Mouse (Mus musculus): ENCODE results near the gene Osbp. TPM values are rescaled to one million over a fixed set of nuclear protein-coding genes. Genes with fewer than 3 reads are reported as not detected.
"Not testable (repeated sequence)": the region's sequence is repeated elsewhere in the genome, so short reads cannot be mapped to it uniquely, and the experiment has no call there.

Gene Osbp
- polyA plus RNA-seq, 1 experiment from 2014 or later, result 3.8 TPM

- Histone ChIP-seq H3K9me3 (ENCODE audit: control insufficient read depth, low read length) (no peaks in the 10 kb centered on the region), H3K27me3 (replicated peaks; ENCODE audit: control insufficient read depth, insufficient read depth, low read length) (no peaks in the 10 kb centered on the region), H3K4me2 (ENCODE audit: low read depth, low read length) (no peak overlapping the region), H3K9ac (ENCODE audit: low read depth, low read length) (no peak overlapping the region), H3K27ac (ENCODE audit: low read length) (no peak overlapping the region), H3K4me3 (ENCODE audit: low read length) (no peak overlapping the region), H3K36me3 (ENCODE audit: control insufficient read depth, insufficient read depth, low read length) (peaks cover 32% of the 10 kb centered on the region), H3K4me1 (ENCODE audit: control insufficient read depth, insufficient read depth, low read length) (no peaks in the 10 kb centered on the region)
- WGBS, result 73% methylated on average over 5 of the region's 5 CpGs
- peak; percentile 64 for ATAC-seq
These were observed 11.6 kb downstream of the Osbp start for GRCm38 (mm10) chr19:11977363-11977762.

DNA sequence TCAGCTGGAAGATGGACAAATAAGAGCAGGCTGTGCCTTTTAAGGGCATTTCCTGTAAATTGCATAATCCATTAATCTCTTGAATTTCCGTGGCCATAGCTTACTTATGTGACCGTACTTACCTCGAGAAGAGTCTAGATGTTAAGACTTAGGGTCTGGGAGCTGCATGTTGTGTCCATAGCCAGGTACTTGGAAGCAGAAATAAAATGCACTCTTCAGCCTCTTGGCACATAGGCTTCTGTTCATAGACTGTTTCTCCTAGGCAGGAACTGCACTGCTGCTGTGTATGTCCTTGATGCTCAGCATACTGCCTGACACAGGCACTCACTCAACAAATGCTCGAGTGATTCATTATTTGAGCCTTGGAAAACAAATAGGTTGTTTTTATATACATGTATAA, 14.7 kb downstream of the Osbp start:
- Histone ChIP-seq H3K36me3 (ENCODE audit: control insufficient read depth, insufficient read depth, low read length) (peaks cover 32% of the 10 kb centered on the region), H3K27ac (ENCODE audit: low read length) (no peak overlapping the region), H3K4me1 (ENCODE audit: control insufficient read depth, insufficient read depth, low read length) (no peaks in the 10 kb centered on the region), H3K4me3 (ENCODE audit: low read length) (no peak overlapping the region), H3K9ac (ENCODE audit: low read depth, low read length) (no peak overlapping the region), H3K27me3 (replicated peaks; ENCODE audit: control insufficient read depth, insufficient read depth, low read length) (no peaks in the 10 kb centered on the region), H3K9me3 (ENCODE audit: control insufficient read depth, low read length) (no peaks in the 10 kb centered on the region), H3K4me2 (ENCODE audit: low read depth, low read length) (no peak overlapping the region)
- no peak for ATAC-seq
- 89% methylated on average over 4 of the region's 4 CpGs for WGBS

DNA sequence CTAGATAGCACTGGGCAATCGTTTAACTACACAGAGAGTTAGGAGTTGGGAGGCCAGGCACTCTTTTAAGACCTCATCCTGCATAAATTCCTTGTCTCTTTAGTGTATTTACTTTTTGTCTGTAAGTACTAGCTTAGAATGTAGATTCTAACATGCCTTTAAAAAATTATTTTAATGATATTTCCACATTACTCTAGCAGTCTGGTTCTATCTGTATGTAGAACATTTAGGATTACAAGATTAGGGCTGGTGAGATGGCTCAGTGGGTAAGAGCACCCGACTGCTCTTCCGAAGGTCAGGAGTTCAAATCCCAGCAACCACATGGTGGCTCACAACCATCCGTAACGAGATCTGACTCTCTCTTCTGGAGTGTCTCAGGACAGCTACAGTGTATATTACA, 18.9 kb downstream of the Osbp start:
- not testable (repeated sequence) for H3K9ac ChIP-seq (ENCODE audit: low read depth, low read length); H3K27me3 ChIP-seq (replicated peaks; ENCODE audit: control insufficient read depth, insufficient read depth, low read length); H3K27ac ChIP-seq (ENCODE audit: low read length); ATAC-seq; H3K4me3 ChIP-seq (ENCODE audit: low read length); H3K9me3 ChIP-seq (ENCODE audit: control insufficient read depth, low read length); H3K4me2 ChIP-seq (ENCODE audit: low read depth, low read length); H3K4me1 ChIP-seq (ENCODE audit: control insufficient read depth, insufficient read depth, low read length)
- peaks cover 26% of the 10 kb centered on the region for H3K36me3 ChIP-seq (ENCODE audit: control insufficient read depth, insufficient read depth, low read length)
- 75% methylated on average over 5 of the region's 5 CpGs for WGBS

DNA sequence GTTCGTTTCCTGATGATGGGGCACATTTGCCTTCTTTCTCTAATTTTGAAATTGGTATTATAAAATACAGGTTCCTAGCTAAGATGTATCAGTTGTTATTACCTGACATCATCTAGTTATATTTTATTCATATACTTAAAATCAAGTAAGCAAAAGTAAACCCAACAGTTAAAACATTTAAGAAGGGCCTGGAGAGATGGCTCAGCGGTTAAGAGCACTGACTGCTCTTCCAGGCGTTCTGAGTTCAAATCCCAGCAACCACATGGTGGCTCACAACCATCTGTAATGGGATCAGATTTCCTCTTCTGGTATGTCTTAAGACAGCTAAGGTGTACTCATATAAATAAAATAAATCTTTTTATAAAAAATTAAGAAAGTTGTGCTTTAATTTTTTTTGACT, 22.1 kb downstream of the Osbp start:
- H3K27ac ChIP-seq (ENCODE audit: low read length), result no peak overlapping the region
- H3K4me1 ChIP-seq (ENCODE audit: control insufficient read depth, insufficient read depth, low read length), result no peaks in the 10 kb centered on the region
- no peaks in the 10 kb centered on the region for H3K9me3 ChIP-seq (ENCODE audit: control insufficient read depth, low read length)
- H3K27me3 ChIP-seq (replicated peaks; ENCODE audit: control insufficient read depth, insufficient read depth, low read length), result no peaks in the 10 kb centered on the region
- H3K4me2 ChIP-seq (ENCODE audit: low read depth, low read length), result no peak overlapping the region
- no peak for ATAC-seq
- 87% methylated on average over 3 of the region's 3 CpGs for WGBS
- peaks cover 21% of the 10 kb centered on the region for H3K36me3 ChIP-seq (ENCODE audit: control insufficient read depth, insufficient read depth, low read length)
- no peak overlapping the region for H3K4me3 ChIP-seq (ENCODE audit: low read length)
- H3K9ac ChIP-seq (ENCODE audit: low read depth, low read length), result no peak overlapping the region

DNA sequence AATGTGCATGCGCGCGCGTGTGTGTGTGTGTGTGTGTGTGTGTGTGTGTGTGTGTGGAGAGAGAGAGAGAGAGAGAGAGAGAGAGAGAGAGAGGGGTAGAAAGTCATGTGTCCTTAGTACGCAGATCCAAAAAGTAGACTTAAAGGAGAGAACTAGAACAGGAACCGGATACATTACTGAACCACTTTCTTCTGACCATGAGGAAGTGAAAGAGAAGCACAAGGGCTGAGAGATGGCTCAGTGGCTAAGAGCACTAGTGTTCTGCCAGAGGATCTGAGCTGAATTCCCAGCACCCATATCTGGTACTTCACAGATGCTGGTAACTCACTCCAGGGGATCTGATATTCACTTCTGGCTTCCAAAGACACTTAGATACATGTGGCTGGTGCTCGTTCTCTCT, 23.6 kb downstream of the Osbp start:
- ATAC-seq, result no peak
- Histone ChIP-seq H3K9ac (ENCODE audit: low read depth, low read length) (no peak overlapping the region), H3K9me3 (ENCODE audit: control insufficient read depth, low read length) (no peaks in the 10 kb centered on the region), H3K27ac (ENCODE audit: low read length) (no peak overlapping the region), H3K4me2 (ENCODE audit: low read depth, low read length) (no peak overlapping the region), H3K36me3 (ENCODE audit: control insufficient read depth, insufficient read depth, low read length) (peaks cover 16% of the 10 kb centered on the region; the same call in 1 of the 2 replicates), H3K4me3 (ENCODE audit: low read length) (no peak overlapping the region), H3K4me1 (ENCODE audit: control insufficient read depth, insufficient read depth, low read length) (no peaks in the 10 kb centered on the region), H3K27me3 (replicated peaks; ENCODE audit: control insufficient read depth, insufficient read depth, low read length) (no peaks in the 10 kb centered on the region)
- 98% methylated on average over 7 of the region's 7 CpGs for WGBS

- H3K36me3 ChIP-seq (ENCODE audit: control insufficient read depth, insufficient read depth, low read length), result peaks cover 21% of the 10 kb centered on the region; the same call in 1 of the 2 replicates
- H3K27ac ChIP-seq (ENCODE audit: low read length), result no peak overlapping the region; the same call in 1 of the 2 replicates
- H3K4me3 ChIP-seq (ENCODE audit: low read length), result no peak overlapping the region
- H3K4me2 ChIP-seq (ENCODE audit: low read depth, low read length), result no peak overlapping the region
- peaks cover 6% of the 10 kb centered on the region; the same call in 1 of the 2 replicates for H3K4me1 ChIP-seq (ENCODE audit: control insufficient read depth, insufficient read depth, low read length)
- 89% methylated on average over 9 of the region's 9 CpGs for WGBS
- no peaks in the 10 kb centered on the region for H3K9me3 ChIP-seq (ENCODE audit: control insufficient read depth, low read length)
- H3K27me3 ChIP-seq (replicated peaks; ENCODE audit: control insufficient read depth, insufficient read depth, low read length), result no peaks in the 10 kb centered on the region
- ATAC-seq, result no peak
- H3K9ac ChIP-seq (ENCODE audit: low read depth, low read length), result no peak overlapping the region
These were observed 26.3 kb downstream of the Osbp start for GRCm38 (mm10) chr19:11992034-11992433.

- no peak overlapping the region for H3K4me2 ChIP-seq (ENCODE audit: low read depth, low read length)
- peaks cover 6% of the 10 kb centered on the region; the same call in 1 of the 2 replicates for H3K4me1 ChIP-seq (ENCODE audit: control insufficient read depth, insufficient read depth, low read length)
- H3K27ac ChIP-seq (ENCODE audit: low read length), result no peak overlapping the region; the same call in 1 of the 2 replicates
- no peak overlapping the region for H3K4me3 ChIP-seq (ENCODE audit: low read length)
- 0 out of 2 replicates have a peak, but pooled peaks have one; percentile 40 for ATAC-seq
- WGBS, result 62% methylated on average over 10 of the region's 10 CpGs
- H3K9me3 ChIP-seq (ENCODE audit: control insufficient read depth, low read length), result no peaks in the 10 kb centered on the region
- H3K36me3 ChIP-seq (ENCODE audit: control insufficient read depth, insufficient read depth, low read length), result peaks cover 21% of the 10 kb centered on the region; the same call in 1 of the 2 replicates
- H3K27me3 ChIP-seq (replicated peaks; ENCODE audit: control insufficient read depth, insufficient read depth, low read length), result no peaks in the 10 kb centered on the region
- H3K9ac ChIP-seq (ENCODE audit: low read depth, low read length), result no peak overlapping the region
These were observed 26.8 kb downstream of the Osbp start for GRCm38 (mm10) chr19:11992441-11993029.

DNA sequence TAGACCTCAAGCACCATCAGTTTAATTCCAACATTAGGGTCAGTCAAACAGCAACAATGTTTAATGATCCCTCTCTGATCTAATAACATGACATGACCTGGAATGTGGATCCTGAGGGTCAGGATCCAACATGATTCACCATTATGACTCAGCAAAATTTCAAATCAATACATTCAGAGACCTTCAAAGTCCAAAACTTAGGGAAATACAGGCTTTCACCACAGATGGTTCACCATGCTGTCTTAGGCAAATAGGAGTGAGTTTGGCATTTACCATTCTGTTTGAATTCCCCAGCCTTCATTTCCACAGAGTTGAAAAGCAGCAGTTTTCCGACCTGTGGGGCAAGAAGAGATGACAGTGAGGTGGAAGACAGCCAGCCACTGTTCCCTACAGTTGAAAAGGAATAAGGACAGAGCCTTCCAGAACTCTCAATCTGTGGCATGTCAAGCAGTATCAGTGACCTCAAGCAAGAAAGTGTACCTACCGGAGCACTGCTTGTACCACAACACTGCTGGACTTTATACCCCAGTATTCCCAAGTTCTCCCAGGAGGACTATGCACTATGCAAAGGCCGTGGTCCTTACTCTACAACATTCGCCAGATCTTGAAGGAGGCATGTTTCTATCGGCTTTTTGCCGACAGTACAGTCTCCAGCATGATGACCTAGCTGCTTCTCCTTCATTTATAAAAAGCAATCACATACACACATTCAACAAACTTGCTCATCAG, 29.1 kb downstream of the Osbp start:
- Histone ChIP-seq H3K4me2 (ENCODE audit: low read depth, low read length) (no peak overlapping the region), H3K4me3 (ENCODE audit: low read length) (no peak overlapping the region), H3K36me3 (ENCODE audit: control insufficient read depth, insufficient read depth, low read length) (peaks cover 18% of the 10 kb centered on the region; the same call in 1 of the 2 replicates), H3K27me3 (replicated peaks; ENCODE audit: control insufficient read depth, insufficient read depth, low read length) (no peaks in the 10 kb centered on the region), H3K4me1 (ENCODE audit: control insufficient read depth, insufficient read depth, low read length) (peaks cover 6% of the 10 kb centered on the region; the same call in 1 of the 2 replicates), H3K9ac (ENCODE audit: low read depth, low read length) (no peak overlapping the region), H3K27ac (ENCODE audit: low read length) (peak overlapping the region; percentile 69; the same call in 1 of the 2 replicates), H3K9me3 (ENCODE audit: control insufficient read depth, low read length) (no peaks in the 10 kb centered on the region)
- 81% methylated on average over 6 of the region's 6 CpGs for WGBS
- peak; percentile 43 for ATAC-seq

DNA sequence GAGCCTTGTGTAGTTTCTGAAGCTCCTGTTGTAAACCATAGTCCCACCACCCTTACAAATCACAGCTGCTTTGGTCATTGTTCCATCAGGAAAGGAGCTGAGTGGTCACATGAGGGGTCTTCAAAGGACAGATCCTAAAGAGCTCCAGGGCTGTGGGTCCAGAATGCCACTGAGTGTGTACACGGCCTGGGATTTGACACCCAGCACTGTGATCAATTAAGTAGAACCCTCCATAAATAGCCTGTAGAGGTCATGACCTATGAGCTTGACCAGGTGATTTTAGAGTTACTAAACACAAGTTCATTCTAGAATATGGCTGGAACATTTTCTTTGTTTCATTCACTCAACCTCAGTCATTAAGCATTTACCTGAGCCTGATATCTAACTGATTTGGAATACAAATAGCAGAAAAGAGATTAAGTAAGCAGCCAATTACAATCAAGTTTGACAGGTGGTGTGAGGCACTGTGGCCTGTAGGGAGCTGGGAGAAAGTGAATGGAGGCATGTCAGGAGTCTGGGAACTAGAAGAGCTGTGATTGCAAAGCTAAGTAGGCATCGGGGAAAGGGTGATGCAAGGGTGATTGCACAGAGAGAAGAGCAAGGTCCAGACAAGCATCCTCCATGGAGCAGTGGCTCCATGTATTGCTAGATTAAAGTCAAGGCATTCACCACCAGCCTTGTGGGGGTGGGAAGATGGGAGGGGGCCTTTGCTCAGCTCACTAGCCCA, 30.1 kb downstream of the Osbp start:
- H3K36me3 ChIP-seq (ENCODE audit: control insufficient read depth, insufficient read depth, low read length), result peaks cover 17% of the 10 kb centered on the region; the same call in 1 of the 2 replicates
- H3K4me3 ChIP-seq (ENCODE audit: low read length), result no peak overlapping the region
- H3K27me3 ChIP-seq (replicated peaks; ENCODE audit: control insufficient read depth, insufficient read depth, low read length), result no peaks in the 10 kb centered on the region
- no peak overlapping the region for H3K9ac ChIP-seq (ENCODE audit: low read depth, low read length)
- no peaks in the 10 kb centered on the region for H3K9me3 ChIP-seq (ENCODE audit: control insufficient read depth, low read length)
- peak overlapping the region; percentile 69 for H3K27ac ChIP-seq (ENCODE audit: low read length)
- peak; percentile 92 for ATAC-seq
- peaks cover 6% of the 10 kb centered on the region; the same call in 1 of the 2 replicates for H3K4me1 ChIP-seq (ENCODE audit: control insufficient read depth, insufficient read depth, low read length)
- 38% methylated on average over 2 of the region's 2 CpGs for WGBS
- H3K4me2 ChIP-seq (ENCODE audit: low read depth, low read length), result no peak overlapping the region

All from intestine, embryonic 16.5 days (tissue).